Mouse (Mus musculus) cerebellum, adult 11-12 months (tissue): ENCODE measurements at regions not wholly inside any gene's neighbourhood (a gene's known extent, or its start where the extent isn't known, plus 50 kb on each side); places are given as distances from the start of the nearest gene placed in this dataset.

ENCODE experiments used
- DNase-seq: peaks from one replicate; pipeline ENCODE4 v3.0.0; 2022

GRCm38 (mm10) chr13:28692587-28692986 lies 260.9 kb downstream of the Sox4 start:
- no peak for DNase-seq

DNA sequence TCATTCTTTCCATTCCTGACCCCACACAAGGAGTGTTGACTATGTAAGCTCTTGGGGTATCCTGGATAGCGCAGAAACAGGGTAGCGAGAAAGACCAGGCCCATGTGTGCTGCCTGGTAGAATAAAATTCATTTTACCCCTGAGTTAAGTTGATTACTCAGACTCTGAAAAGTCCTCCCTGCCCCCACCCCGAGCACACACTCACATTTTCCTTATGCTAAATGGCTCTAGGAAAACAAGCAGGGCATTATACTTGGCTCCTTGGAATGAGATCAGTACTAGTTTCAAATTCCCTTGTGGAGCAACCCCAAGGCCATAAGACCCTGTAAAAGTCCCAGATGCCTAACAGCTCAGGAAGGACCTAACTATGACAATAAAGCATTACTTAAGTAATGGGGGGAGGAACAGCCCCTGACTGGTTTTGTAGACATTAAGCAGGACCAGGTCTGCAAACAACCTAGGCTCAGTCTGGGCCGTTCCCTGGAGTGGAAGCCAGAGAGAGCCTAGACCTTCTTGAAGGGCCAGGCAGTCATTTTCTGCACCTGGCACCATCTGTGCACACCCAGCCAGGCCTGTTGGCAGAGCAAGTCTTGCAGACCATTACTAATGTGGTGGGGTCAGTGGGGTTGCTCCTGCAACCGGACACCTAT lies 262.9 kb downstream of the Sox4 start:
- DNase-seq: no peak

DNA sequence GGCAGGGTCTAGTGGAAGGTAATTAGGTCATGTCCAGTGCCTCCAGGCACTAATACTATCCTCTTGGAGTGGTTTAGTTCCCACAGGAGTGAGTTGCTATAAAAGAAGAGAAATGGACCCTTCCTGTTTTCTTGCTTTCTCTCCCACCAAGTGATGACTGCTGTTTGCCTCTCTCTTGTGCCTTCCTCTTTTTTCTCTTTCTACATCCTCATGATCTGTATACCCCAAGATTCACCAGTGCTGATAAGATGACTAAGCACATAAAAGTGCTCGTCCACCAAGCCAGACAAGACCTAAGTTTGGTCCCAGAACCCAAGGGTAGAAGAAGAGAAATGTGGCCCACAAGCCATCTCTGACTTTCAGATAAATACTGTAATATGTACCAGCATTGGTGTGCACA lies 265.7 kb downstream of the Sox4 start:
- no peak for DNase-seq

- DNase-seq: no peak
Observed at GRCm38 (mm10) chr13:28684311-28684710, 269.2 kb downstream of the Sox4 start.

- DNase-seq: no peak
Observed at GRCm38 (mm10) chr13:28680266-28680665, 273.2 kb downstream of the Sox4 start.

DNA sequence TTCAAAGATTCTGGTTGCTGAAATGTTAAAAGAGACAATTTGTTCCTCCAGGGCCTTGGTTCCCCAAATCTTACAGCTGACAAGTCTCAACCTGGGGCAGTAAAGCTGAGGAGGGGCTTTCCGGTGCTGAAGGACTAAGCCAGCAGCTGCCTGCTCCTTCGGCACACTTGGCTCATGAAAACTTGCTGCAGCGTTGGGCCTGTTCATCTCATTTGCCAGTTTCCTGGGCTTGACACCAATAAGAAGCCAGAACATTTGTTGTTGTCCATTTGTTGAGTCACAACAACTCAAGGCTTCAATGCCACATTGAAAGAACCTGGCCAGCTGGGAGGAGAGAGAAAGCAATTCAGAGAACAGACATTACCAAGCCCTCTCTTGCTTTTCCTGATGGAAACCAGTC lies 279.9 kb downstream of the Sox4 start:
- DNase-seq: no peak

DNA sequence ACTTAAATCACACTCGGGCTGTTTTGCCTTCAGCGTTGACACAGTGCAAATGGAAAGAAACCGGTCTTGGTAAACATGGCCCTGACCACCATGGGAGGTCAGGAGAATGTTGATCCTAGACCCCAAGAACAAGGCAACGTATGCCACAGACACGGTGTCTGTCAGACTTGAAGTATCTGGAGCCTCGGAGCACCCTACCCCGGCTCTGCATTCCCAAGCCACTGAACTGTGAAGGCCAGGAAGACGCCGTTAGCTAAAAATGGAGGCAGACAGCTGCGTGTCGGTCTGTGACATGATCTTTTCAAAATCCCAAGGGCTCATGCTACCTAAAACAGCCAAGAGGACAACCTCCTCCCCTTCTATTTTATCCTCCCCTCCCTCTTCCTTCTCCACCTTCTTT lies 282.0 kb downstream of the Sox4 start:
- DNase-seq: no peak

GRCm38 (mm10) chr13:28669832-28670585 lies 283.5 kb downstream of the Sox4 start:
- DNase-seq: no peak

DNA sequence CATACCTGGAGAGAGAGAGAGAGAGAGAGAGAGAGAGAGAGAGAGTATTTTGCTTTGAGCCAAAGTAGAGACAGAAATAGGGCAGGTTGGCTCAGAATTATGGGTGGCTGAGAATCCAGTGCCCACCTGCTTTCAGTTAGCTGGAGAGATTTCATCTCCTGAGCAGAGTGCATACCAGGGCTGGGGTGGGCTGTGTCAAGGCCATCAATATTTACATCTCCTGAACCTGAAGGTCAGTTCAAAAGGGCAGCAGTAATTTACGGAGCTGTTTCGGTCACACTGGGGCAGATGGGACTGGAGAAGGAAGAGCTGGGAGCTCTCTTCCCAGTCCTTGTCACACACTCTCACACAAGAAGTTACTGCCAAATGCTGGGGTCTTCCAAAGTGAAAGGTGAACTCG lies 286.7 kb downstream of the Sox4 start:
- no peak for DNase-seq

DNA sequence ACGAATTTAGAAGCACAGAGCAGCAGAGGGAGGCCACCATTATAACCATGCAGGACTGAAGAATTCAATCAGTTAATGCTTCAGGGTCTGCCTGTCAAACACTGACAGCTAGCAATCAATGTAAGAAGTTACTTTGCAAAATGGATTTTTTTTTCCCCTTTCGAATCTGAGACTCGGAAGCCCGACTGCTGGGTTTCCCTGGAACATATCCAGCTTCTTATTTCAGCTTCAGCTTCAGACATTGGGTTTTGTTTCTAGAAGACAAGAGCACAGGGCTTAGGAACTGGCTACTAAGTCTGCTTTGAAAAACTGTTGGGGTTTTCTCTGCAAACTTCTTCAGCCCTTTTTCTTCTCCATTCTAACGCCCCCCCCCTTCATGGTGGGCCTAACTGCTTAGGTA lies 288.4 kb downstream of the Sox4 start:
- DNase-seq: no peak

- DNase-seq: no peak
Observed at GRCm38 (mm10) chr13:28664698-28665097, 288.8 kb downstream of the Sox4 start.

- no peak for DNase-seq
Observed at GRCm38 (mm10) chr13:28663950-28664681, 289.4 kb downstream of the Sox4 start.

- DNase-seq: no peak
Observed at GRCm38 (mm10) chr13:28663459-28663858, 290.1 kb downstream of the Sox4 start.

- DNase-seq: no peak
Observed at GRCm38 (mm10) chr13:28662316-28662752, 291.2 kb downstream of the Sox4 start.

DNA sequence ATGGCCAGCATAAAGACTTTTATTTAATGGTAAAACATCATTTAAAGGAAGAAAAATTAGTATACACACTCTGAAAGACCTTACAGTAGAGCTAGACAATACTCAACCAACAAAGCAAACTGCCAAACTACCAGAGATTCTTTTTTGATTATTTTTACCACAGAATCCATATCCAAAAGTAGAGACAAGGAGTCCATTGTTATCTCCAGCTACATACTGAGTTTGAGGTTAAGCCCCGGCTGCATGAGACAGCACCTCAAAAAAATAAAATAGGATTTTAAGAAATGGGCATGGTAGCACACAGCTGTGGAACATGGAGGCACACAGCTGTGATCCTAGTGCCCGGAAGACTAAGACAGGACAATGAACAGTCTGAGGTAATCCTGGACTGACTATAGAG lies 293.4 kb downstream of the Sox4 start:
- DNase-seq: no peak

DNA sequence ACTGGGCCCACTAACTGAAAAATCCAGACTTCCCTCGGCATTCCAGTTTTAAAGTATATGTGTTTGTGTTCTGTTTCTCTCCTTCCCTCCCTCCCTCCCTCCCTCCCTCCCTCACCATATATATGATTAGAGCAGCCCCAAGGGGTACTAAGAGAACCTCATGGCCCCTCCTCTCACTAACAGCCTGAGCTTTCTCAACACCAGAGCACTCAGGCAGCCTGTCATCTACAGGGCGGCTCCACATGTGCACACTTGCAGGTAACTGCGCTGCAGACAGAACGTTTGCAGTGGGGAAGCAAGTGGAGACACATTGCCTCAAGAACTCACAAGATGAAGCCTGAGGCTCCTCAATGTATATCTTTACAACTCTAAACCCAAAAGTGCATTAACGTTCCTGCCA lies 294.9 kb downstream of the Sox4 start:
- no peak for DNase-seq

- no peak for DNase-seq
Observed at GRCm38 (mm10) chr13:28654883-28655282, 298.6 kb downstream of the Sox4 start.

DNA sequence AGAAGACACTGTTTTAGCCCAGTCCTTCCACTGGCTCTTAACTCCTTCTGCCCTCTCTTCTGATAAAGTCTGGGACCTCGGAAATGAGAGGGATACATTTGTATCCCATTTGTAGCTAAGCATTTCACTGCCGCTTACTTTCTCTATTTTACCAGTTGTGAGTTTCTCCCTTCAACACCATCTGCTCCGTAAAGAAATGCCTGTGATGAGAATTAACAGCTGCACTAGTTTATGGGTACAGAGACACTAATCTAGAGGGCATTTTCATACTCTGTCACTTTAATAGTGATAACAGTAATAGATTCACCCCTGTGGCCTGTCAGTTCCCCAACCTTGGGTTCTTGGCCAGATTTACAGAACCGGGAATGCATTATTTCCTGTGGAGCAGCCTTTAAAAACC lies 300.2 kb downstream of the Sox4 start:
- no peak for DNase-seq

DNA sequence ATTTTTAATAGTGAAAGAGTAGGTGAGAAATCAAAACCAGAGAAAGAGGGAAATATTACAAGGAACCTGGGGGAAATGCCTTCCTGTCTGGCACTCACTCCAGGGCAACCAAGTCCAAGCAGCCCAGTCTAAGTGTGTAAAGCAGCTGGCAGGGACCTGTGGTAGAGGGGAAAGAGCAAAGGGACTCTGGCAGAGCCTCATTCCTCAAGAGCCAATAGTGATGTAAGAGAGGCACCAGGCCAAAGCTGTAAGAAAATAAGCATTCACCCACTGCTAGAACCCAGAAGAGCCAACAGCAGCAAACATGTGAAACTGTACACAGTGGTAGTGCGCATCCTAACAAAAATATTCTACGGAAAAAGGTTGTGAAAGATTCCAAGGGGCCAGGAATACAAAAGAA lies 301.7 kb downstream of the Sox4 start:
- no peak for DNase-seq

GRCm38 (mm10) chr13:28645881-28646280 lies 307.6 kb downstream of the Sox4 start:
- no peak for DNase-seq

DNA sequence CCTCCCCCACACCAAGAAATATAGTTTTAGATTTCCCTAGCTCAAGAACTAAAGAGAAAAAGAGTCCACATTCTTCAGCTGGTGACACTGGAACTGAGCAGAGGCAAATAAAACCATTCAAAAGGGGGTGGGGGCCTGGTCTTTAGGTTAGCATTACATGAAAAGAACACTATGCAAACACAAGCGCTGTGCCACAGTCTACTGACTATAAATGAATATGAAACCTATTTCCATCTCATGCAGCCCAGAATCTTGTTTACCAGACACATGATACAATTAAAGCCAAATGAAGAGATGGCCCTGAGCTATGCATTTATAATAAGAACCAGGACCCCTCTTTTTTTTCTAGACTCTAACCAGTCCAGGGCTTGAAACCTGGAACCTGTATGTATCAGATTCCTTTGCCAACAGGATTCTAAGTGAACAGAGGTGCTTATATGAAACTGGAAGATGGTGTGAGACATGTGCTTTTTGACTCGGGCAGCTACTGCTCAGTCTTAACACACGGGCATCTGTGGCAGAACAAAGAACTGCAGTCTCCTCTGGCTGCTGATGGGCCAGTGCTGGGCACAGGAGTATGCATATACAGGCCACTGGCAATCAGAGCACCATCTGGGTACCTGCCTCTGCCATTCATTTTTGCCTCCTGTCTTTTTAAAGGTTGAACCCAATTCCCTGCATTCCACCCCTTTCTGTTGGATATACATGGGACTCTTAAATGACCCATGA lies 308.5 kb downstream of the Sox4 start:
- no peak for DNase-seq

DNA sequence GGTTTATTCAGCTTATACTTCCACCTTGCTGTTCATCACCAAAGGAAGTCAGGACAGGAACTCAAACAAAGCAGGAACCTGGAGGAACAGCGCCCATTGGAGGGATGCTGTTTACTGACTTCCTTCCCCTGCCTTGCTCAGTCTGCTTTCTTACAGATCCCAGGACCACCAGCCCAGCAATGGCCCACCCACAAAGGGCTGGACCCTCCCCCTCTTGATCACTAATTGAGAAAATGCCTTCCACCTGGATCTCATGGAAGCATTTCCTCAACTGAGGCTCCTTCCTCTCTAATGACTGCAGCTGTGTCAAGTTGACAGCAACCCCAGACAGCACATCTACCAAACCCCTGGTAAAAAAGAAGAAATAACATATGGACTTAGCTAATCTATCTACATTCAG lies 312.7 kb downstream of the Sox4 start:
- no peak for DNase-seq

DNA sequence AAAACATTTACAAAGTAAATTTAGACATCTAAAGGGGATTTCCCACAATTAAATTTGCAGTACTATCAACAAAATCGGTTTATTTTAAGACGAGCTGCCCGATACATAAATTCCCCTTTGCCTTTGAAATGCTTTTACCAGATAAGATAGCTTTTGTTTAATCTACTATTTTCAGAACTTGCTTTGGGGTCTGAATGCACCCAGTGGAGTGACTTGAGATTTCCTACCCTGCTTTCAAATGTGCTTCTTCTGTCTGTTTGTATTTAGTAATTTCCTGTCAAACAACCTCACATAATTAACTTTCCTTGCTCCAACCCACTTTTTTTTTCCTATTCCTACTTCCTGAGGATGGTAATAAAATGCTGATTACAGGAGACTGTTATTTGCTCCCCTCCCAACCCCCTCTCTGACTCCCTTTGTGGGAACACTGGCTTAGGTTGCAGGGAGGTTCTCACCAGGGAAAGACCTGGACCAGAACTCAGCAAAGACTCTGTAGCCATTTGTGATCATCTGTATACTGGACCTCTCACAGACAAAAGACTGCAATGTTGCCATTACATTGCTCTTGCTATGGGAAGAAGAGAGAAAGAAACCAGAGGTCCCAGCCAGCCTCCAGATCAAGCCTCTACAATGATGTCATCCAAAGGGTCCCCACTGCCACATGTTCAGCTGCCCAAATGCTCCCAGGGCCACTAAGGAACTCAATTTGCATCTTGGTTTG lies 318.1 kb downstream of the Sox4 start:
- DNase-seq: no peak
